Mouse (Mus musculus) layer of hippocampus, postnatal 10 days (tissue): ENCODE results near the gene Mrps35. TPM values are rescaled to one million over a fixed set of nuclear protein-coding genes. Genes with fewer than 3 reads are reported as not detected.

Experiments
- DNase-seq, 2 experiments: peaks; one replicate each; pipeline ENCODE4 v3.0.0; 2021; ENCODE audit warnings: low spot score in 2 of 2
- total RNA-seq, 2 experiments: library from RNA; stranded (reverse); gene quantifications; 2 replicates each; pipeline ENCODE4 v1.2.3; 2021

The Mrps35 gene
- total RNA-seq, 2 experiments from 2014 or later = 43.5 to 50.7 TPM

- no peak for DNase-seq
These were observed 13.0 kb upstream of the Mrps35 start for GRCm38 (mm10) chr6:147029591-147029990.

- peak in 1 of 2 experiments; percentile 18 for DNase-seq
These were observed 12.3 kb upstream of the Mrps35 start for GRCm38 (mm10) chr6:147030096-147030885.

DNA sequence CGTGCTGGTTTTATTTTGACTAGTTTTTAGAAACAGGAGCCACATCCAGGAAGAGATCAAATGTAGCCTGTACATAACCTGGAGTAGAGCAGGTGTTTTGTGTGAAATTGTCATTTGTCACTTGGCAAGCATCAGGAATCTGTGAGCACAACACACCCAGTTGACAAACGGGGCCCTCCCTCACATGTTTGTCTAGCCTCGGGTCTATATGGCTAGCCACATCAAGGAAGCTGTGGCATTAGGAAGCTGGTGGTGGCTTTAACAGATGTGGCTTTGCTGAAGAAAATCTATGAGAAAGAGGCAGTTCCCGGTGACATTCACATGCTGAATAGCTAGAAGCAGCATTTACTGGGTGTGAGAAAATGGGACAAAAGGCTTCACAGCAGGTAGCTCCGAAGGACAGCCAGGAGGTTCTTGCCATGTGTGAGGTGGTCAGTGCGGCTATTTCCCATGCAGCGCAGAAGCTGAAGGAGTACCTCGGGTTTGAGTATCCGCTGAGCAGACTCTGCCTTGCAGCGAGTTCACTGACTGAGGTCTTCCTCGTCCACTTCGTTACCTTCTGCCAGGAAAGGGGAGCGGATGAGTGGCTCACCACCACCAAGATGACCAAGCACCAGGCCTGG is 10.2 kb upstream of the Mrps35 start, which contains the start of gene Rep15:
Gene Rep15, plus strand, starts transcription at position 282 of the 623 bp plus-strand sequence.
- DNase-seq = no peak

DNA sequence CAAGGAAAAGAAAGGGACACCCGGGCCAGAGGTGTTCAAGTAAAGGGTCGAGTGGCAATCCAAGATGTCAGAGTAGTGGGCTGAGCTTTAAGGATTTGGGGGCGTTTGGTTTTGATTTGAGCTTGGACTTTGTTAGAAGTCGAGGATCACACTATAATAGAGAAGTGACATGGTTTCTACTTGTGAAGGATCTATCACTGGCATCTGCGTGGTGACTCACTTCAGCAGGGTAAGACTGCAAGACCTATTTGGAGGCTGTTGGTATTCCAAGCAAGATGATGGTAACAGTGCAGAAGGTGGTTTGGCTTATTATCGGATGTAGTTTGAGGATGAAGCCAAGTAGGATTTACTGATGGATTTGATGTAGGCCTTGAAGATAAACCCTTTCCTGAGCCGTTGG is 1.1 kb downstream of the Mrps35 start:
- DNase-seq = no peak

DNA sequence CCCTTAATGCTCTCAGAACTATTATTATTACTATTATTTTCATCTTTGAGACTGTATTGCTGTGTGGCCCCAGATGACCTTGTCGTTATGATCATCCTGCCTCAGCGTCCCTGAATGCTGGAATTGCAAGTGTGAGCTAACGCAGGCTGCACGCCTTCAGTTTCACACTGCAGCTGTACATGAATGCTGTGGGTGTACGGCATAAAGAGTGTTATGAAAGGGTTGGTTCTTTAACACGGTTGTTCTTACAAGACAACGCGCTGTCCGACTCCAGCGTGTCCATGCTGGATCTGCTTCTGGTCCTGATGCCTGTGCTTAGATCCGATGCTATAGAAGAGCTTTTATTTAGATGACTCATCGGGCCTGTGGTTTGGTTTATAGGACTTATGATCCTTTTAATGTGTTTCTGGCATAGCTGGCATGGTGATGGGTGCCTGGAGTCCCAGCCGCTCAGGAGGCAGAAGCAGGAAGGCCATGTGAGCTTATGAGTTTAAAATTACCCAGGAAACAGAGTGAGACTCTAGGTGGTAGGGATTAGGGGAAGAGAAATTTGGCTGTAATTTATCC is 6.8 kb downstream of the Mrps35 start:
- DNase-seq = no peak

DNA sequence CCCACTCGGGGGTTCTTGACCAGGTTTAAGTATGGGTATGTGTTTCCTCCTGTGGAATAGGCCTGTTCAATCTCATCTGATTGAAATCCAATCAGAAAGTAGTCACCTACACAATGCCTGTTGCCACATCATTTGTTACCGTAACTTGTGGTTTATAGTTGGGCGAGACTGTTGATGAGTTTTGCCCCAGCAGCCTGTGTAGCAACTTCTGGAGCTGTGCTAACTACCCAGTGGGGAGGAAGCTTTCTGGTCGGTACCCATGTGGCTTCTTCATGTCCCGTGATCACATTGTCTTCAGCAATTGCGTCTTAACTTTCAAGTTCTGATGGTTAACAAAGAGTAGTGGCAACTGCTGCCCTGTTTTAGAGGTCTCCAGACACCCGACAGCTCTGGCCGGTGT is 9.1 kb downstream of the Mrps35 start:
- no peak for DNase-seq

DNA sequence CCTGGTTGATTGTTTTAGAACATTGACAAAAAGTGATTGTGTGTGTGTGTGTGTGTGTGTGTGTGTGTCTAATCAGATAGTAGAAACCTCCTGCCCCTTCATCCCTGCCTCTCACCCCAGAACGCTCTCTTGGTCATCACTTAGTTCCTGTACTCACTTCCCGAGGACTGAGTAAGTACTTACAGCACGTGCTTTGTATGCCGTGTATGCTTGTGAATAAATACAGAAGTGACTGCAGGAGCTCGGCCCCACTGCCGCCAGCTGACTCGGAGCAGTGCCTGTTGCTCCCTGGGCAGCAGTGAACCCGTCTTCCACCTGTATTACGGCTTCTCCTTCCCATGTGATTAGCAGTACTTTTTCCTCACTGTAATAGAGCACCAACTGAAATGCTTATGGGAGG is 9.9 kb downstream of the Mrps35 start:
- no peak for DNase-seq

DNA sequence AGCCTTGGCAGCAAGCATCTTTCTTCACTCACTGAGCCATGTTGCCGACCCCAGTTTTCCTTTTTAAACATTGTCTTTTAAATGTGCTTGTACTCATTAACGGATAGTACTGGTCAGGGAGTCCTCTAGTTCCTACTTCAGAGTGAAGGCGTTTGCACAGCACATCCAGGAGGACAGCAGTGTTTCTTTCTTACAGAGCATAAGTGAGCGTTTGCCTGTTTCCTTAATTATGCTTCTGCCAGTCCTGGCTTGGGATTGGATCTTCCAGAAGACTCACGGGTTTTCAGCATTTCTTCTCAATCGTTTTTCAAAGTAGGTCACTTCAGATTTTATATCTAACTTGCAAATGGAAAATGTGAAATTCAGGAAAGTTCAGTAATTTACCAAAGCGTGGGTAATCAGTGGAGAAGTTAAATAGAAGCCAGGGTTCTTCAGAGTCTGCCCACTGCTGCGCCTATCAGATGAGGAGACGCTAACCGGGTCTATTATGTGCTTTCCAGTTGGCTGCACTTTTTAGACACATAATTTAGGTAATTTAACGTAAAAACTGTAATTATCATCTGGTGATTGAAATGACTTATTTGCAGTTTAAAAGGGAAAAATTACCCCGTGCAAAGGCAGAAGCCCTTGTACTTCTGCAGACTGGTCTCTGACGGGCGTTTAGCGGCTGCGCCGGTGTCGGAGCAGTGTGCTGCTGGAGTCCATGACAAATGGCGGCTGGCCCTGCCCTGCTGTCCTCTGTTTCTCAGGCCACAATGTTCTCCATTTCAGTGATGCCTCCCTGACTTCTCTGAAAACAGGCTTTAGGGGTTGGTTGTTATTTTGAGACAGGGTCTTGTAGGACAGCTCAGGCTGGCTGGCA is 11.5 kb downstream of the Mrps35 start:
- DNase-seq = no peak

DNA sequence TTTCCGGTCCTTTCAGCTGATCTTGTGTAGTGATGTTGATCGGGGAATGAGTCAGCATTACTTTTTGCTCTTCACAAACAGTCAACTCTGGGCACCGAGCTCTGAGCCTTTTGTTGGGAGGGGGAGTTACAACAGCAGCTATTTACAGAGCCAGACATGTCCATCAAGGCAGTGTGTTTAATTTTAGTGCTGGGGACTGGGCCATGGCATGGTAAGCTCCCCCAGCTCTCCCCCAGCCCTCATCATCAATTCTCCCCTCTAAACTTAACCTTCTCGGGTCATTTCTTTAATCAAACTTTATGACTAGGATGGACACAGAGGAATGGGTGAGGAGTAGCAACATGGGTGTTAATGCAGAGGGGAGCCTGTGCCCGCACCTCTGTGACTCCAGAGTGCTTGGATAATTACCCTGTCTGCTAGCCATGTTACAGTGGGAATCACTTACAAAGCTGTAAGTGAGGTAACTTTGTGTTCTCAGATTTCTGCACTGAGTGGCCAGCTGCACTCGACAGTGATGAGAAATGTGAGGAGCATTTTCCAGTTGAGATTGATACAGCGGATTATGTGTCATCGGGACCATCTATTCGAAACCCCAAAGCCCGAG is 12.9 kb downstream of the Mrps35 start:
- DNase-seq = no peak

DNA sequence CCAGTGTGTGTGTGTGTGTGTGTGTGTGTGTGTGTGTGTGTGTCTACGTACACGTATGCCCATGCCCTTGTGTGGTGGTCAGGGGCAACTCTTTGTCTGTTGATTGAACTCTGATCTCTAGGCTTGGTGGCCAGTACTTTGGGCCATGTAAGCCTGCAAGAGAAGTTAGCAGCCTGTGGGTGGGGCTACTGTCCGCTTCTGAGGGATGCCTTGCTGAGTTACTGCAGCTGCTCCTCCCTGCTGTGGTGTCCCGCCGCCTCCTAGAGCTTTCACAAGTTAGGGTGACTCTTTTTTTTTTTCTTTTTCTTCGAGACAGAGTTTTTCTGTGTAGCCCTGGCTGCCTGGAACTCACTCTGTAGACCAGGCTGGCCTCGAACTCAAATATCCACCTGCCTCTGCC is 16.8 kb downstream of the Mrps35 start:
- no peak for DNase-seq

DNA sequence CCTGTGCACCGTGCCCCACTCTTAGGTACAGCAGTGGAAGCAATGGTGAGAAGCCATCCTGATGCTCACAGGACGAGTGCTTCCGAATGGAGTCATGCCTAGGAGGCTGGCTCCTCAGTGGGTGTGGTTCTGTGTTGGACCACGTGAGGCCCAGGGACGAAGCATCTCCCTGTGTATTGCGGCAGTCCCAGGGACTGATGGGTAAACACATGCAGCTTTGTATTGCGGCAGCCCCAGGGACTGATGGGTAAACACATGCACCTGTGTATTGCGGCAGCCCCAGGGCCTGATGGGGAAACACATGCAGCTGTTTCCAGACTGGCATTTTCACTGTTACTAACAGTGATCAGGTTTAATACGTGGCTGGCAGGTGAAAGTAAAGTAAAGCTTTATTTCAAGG is 19.1 kb downstream of the Mrps35 start:
- no peak for DNase-seq

- DNase-seq = no peak
These were observed 19.5 kb downstream of the Mrps35 start for GRCm38 (mm10) chr6:147062034-147062433.

GRCm38 (mm10) chr6:147062694-147063093 is 20.1 kb downstream of the Mrps35 start:
- no peak for DNase-seq

GRCm38 (mm10) chr6:147064226-147064943 is 21.8 kb downstream of the Mrps35 start:
- DNase-seq = no peak

DNA sequence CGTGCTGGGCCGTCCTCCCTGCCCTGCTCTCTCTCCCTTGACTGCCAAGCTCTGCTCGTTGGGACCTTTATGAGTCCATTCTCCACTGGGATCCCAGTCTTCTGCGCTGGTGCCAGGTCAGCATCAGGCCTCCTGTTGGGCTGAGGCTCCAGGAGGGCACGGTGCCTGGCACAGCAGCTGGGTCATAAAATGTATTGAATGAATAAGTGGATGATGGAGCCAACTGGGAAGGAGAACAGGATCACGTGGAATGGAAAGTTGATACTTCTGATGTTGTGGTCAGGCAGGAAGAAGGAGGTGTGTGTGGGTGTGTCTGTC is 22.3 kb downstream of the Mrps35 start:
- DNase-seq = no peak

- DNase-seq = no peak
These were observed 33.3 kb downstream of the Mrps35 start for GRCm38 (mm10) chr6:147075808-147076387.

DNA sequence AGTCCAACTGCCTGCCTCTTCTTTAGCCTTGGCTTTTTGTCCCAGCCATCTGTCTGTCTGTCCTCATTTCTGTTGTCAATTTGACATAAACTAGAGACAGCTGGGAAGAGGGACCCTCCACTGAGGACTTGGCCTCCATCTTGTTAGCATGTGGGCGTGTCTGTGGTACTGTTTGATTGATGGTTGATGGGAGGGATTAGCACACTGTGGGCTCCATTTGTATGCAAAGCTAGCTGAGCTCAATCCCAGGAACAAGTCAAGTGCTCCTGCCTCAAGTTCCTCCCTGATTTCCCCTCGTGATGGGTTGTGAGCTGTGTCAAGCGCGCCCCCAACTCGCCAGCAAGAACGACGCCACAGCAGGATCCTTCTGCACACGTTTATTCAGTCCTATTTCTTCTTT is 34.3 kb downstream of the Mrps35 start:
- DNase-seq = no peak

DNA sequence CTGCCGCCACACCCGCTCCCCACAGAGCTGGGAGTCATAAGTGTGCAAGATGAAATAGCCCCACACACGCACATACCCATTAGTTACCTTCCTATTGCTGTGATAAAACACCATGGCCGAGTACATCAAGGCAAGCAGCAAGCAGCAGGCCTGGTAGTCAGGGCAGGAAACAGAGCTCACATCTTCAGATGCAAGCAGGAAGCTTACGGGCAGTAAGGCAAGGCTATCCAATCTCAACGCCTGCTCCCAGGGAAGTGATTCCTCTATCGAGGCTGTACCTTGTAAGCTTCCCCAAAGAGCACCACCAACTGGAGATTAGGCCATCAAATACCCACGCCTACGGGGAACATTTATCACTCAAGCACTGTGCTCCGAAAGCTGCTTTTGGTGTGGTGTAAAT is 37.4 kb downstream of the Mrps35 start:
- DNase-seq = no peak

GRCm38 (mm10) chr6:147085398-147086040 is 43.0 kb downstream of the Mrps35 start:
- no peak for DNase-seq
